Mouse (Mus musculus): Measurements from ENCODE around the gene Psip1. TPM values are rescaled to one million over a fixed set of nuclear protein-coding genes. Genes with fewer than 3 reads are reported as not detected.

Psip1 gene
- polyA plus RNA-seq, 1 experiment from 2014 or later, result 75.4 TPM

- no peak overlapping the region for H3K9ac ChIP-seq
- no peaks in the 10 kb centered on the region for H3K4me1 ChIP-seq (replicated peaks)
- H3K27me3 ChIP-seq, result no peaks in the 10 kb centered on the region
- ATAC-seq (replicated peaks; ENCODE audit: insufficient number of reproducible peaks, insufficient read depth, low FRiP score, low read depth), result no peak
- WGBS, result 64% methylated on average over 5 of the region's 5 CpGs
- peaks cover 58% of the 10 kb centered on the region for H3K36me3 ChIP-seq
- no peaks in the 10 kb centered on the region for H3K9me3 ChIP-seq (replicated peaks)
- no peak overlapping the region for H3K27ac ChIP-seq
- H3K4me3 ChIP-seq, result no peak overlapping the region
- H3K4me2 ChIP-seq, result no peak overlapping the region
Observed at GRCm38 (mm10) chr4:83439045-83439444, 47.2 kb downstream of the Psip1 start.

- no peak overlapping the region for H3K9ac ChIP-seq
- H3K27me3 ChIP-seq, result no peaks in the 10 kb centered on the region
- peaks cover 65% of the 10 kb centered on the region for H3K36me3 ChIP-seq
- no peak overlapping the region for H3K4me2 ChIP-seq
- no peaks in the 10 kb centered on the region for H3K4me1 ChIP-seq (replicated peaks)
- no peak for ATAC-seq (replicated peaks; ENCODE audit: insufficient number of reproducible peaks, insufficient read depth, low FRiP score, low read depth)
- no peaks in the 10 kb centered on the region for H3K9me3 ChIP-seq (replicated peaks)
- H3K27ac ChIP-seq, result no peak overlapping the region
- no peak overlapping the region for H3K4me3 ChIP-seq
Observed at GRCm38 (mm10) chr4:83438116-83438515, 48.1 kb downstream of the Psip1 start.

- Histone ChIP-seq H3K9ac (no peak overlapping the region), H3K4me2 (no peak overlapping the region), H3K27me3 (no peaks in the 10 kb centered on the region), H3K4me3 (no peak overlapping the region), H3K36me3 (peaks cover 56% of the 10 kb centered on the region), H3K27ac (no peak overlapping the region), H3K9me3 (replicated peaks) (no peaks in the 10 kb centered on the region), H3K4me1 (replicated peaks) (no peaks in the 10 kb centered on the region)
- ATAC-seq (replicated peaks; ENCODE audit: insufficient number of reproducible peaks, insufficient read depth, low FRiP score, low read depth), result no peak
- 88% methylated on average over 8 of the region's 8 CpGs for WGBS
Observed at GRCm38 (mm10) chr4:83436375-83436774, 49.9 kb downstream of the Psip1 start.

- WGBS, result 85% methylated on average over 6 of the region's 6 CpGs
- Histone ChIP-seq H3K27me3 (no peaks in the 10 kb centered on the region), H3K4me3 (no peak overlapping the region), H3K27ac (no peak overlapping the region), H3K4me1 (replicated peaks) (no peaks in the 10 kb centered on the region), H3K36me3 (peaks cover 62% of the 10 kb centered on the region), H3K9ac (no peak overlapping the region), H3K4me2 (no peak overlapping the region), H3K9me3 (replicated peaks) (no peaks in the 10 kb centered on the region)
- ATAC-seq (replicated peaks; ENCODE audit: insufficient number of reproducible peaks, insufficient read depth, low FRiP score, low read depth), result no peak
Observed at GRCm38 (mm10) chr4:83432901-83433300, 53.4 kb downstream of the Psip1 start.

GRCm38 (mm10) chr4:83431950-83432349, 54.3 kb downstream of the Psip1 start:
- Histone ChIP-seq H3K4me3 (no peak overlapping the region), H3K9me3 (replicated peaks) (no peaks in the 10 kb centered on the region), H3K27ac (no peak overlapping the region), H3K27me3 (no peaks in the 10 kb centered on the region), H3K36me3 (peaks cover 66% of the 10 kb centered on the region), H3K9ac (no peak overlapping the region), H3K4me1 (replicated peaks) (no peaks in the 10 kb centered on the region), H3K4me2 (no peak overlapping the region)
- no peak for ATAC-seq (replicated peaks; ENCODE audit: insufficient number of reproducible peaks, insufficient read depth, low FRiP score, low read depth)
- WGBS, result 93% methylated on average over 7 of the region's 7 CpGs

- 93% methylated on average over 4 of the region's 4 CpGs for WGBS
- Histone ChIP-seq H3K27ac (no peak overlapping the region), H3K9ac (no peak overlapping the region), H3K36me3 (peaks cover 48% of the 10 kb centered on the region), H3K9me3 (replicated peaks) (no peaks in the 10 kb centered on the region), H3K27me3 (no peaks in the 10 kb centered on the region), H3K4me1 (replicated peaks) (no peaks in the 10 kb centered on the region), H3K4me3 (no peak overlapping the region), H3K4me2 (no peak overlapping the region)
- ATAC-seq (replicated peaks; ENCODE audit: insufficient number of reproducible peaks, insufficient read depth, low FRiP score, low read depth), result no peak
Observed at GRCm38 (mm10) chr4:83428845-83429244, 57.4 kb downstream of the Psip1 start.

GRCm38 (mm10) chr4:83427696-83428095, 58.6 kb downstream of the Psip1 start:
- Histone ChIP-seq H3K36me3 (peaks cover 49% of the 10 kb centered on the region), H3K9me3 (replicated peaks) (no peaks in the 10 kb centered on the region), H3K4me2 (no peak overlapping the region), H3K27ac (no peak overlapping the region), H3K27me3 (no peaks in the 10 kb centered on the region), H3K4me3 (no peak overlapping the region), H3K9ac (no peak overlapping the region), H3K4me1 (replicated peaks) (no peaks in the 10 kb centered on the region)
- no peak for ATAC-seq (replicated peaks; ENCODE audit: insufficient number of reproducible peaks, insufficient read depth, low FRiP score, low read depth)
- 97% methylated on average over 8 of the region's 8 CpGs for WGBS

- no peaks in the 10 kb centered on the region for H3K9me3 ChIP-seq (replicated peaks)
- H3K4me3 ChIP-seq, result no peak overlapping the region
- H3K27me3 ChIP-seq, result no peaks in the 10 kb centered on the region
- 94% methylated on average over 7 of the region's 7 CpGs for WGBS
- ATAC-seq (replicated peaks; ENCODE audit: insufficient number of reproducible peaks, insufficient read depth, low FRiP score, low read depth), result no peak
- no peaks in the 10 kb centered on the region for H3K4me1 ChIP-seq (replicated peaks)
- peaks cover 49% of the 10 kb centered on the region for H3K36me3 ChIP-seq
- no peak overlapping the region for H3K9ac ChIP-seq
- no peak overlapping the region for H3K27ac ChIP-seq
- no peak overlapping the region for H3K4me2 ChIP-seq
Observed at GRCm38 (mm10) chr4:83427141-83427540, 59.1 kb downstream of the Psip1 start.

- H3K27ac ChIP-seq, result no peak overlapping the region
- no peak overlapping the region for H3K4me2 ChIP-seq
- no peak overlapping the region for H3K9ac ChIP-seq
- H3K27me3 ChIP-seq, result no peaks in the 10 kb centered on the region
- H3K4me3 ChIP-seq, result no peak overlapping the region
- no peaks in the 10 kb centered on the region for H3K9me3 ChIP-seq (replicated peaks)
- 95% methylated on average over 4 of the region's 4 CpGs for WGBS
- ATAC-seq (replicated peaks; ENCODE audit: insufficient number of reproducible peaks, insufficient read depth, low FRiP score, low read depth), result no peak
- no peaks in the 10 kb centered on the region for H3K4me1 ChIP-seq (replicated peaks)
- H3K36me3 ChIP-seq, result peaks cover 49% of the 10 kb centered on the region
Observed at GRCm38 (mm10) chr4:83425119-83425518, 61.1 kb downstream of the Psip1 start.

GRCm38 (mm10) chr4:83423641-83424040, 62.6 kb downstream of the Psip1 start:
- H3K9me3 ChIP-seq (replicated peaks), result no peaks in the 10 kb centered on the region
- no peaks in the 10 kb centered on the region for H3K27me3 ChIP-seq
- H3K9ac ChIP-seq, result no peak overlapping the region
- H3K4me3 ChIP-seq, result no peak overlapping the region
- no peak overlapping the region for H3K27ac ChIP-seq
- no peak overlapping the region for H3K4me2 ChIP-seq
- WGBS, result 93% methylated on average over 6 of the region's 6 CpGs
- H3K36me3 ChIP-seq, result peaks cover 36% of the 10 kb centered on the region
- H3K4me1 ChIP-seq (replicated peaks), result peaks cover 4% of the 10 kb centered on the region
- ATAC-seq (replicated peaks; ENCODE audit: insufficient number of reproducible peaks, insufficient read depth, low FRiP score, low read depth), result no peak

GRCm38 (mm10) chr4:83418781-83419180, 67.5 kb downstream of the Psip1 start:
- H3K9ac ChIP-seq, result peak overlapping the region; percentile 83
- ATAC-seq (replicated peaks; ENCODE audit: insufficient number of reproducible peaks, insufficient read depth, low FRiP score, low read depth), result no peak
- peaks cover 9% of the 10 kb centered on the region for H3K36me3 ChIP-seq
- H3K27me3 ChIP-seq, result no peaks in the 10 kb centered on the region
- 64% methylated on average over 2 of the region's 2 CpGs for WGBS
- H3K27ac ChIP-seq, result no peak overlapping the region
- H3K9me3 ChIP-seq (replicated peaks), result no peaks in the 10 kb centered on the region
- H3K4me1 ChIP-seq (replicated peaks), result peaks cover 9% of the 10 kb centered on the region
- peak overlapping the region; percentile 62 for H3K4me2 ChIP-seq
- peak overlapping the region; percentile 86 for H3K4me3 ChIP-seq

- H3K4me2 ChIP-seq, result peak overlapping the region; percentile 62
- peak overlapping the region; percentile 86 for H3K4me3 ChIP-seq
- H3K27me3 ChIP-seq, result no peaks in the 10 kb centered on the region
- no peaks in the 10 kb centered on the region for H3K9me3 ChIP-seq (replicated peaks)
- peak overlapping the region; percentile 83 for H3K9ac ChIP-seq
- 0% methylated on average over 30 of the region's 30 CpGs for WGBS
- H3K36me3 ChIP-seq, result peaks cover under 1% of the 10 kb centered on the region; the same call in 1 of the 2 replicates
- peaks cover 9% of the 10 kb centered on the region for H3K4me1 ChIP-seq (replicated peaks)
- peak overlapping the region; percentile 67 for H3K27ac ChIP-seq
- ATAC-seq (replicated peaks; ENCODE audit: insufficient number of reproducible peaks, insufficient read depth, low FRiP score, low read depth), result no peak
Observed at GRCm38 (mm10) chr4:83417820-83418186, 68.5 kb downstream of the Psip1 start.

All from heart, embryonic 15.5 days (tissue).